Mouse (Mus musculus) CD8-positive naive resting alpha-beta T cell, adult 2 months (primary cell): ENCODE results near the gene Cryba4.

Source experiments
- DNase-seq, 2 experiments: peaks; one replicate each; pipeline ENCODE4 v3.0.0; 2022; ENCODE audit warnings: low read depth in 2 of 2, low spot score in 2 of 2

The Cryba4 gene

GRCm38 (mm10) chr5:112240761-112241160, 11.6 kb downstream of the Cryba4 start:
- peak; percentile 85 to 91 for DNase-seq

GRCm38 (mm10) chr5:112238781-112239482, 13.4 kb downstream of the Cryba4 start:
- no peak for DNase-seq

GRCm38 (mm10) chr5:112237866-112238570, 14.3 kb downstream of the Cryba4 start:
- DNase-seq = no peak

GRCm38 (mm10) chr5:112237439-112237838, 14.9 kb downstream of the Cryba4 start:
- no peak for DNase-seq

GRCm38 (mm10) chr5:112236631-112237030, 15.7 kb downstream of the Cryba4 start:
- DNase-seq = no peak

GRCm38 (mm10) chr5:112235806-112236205, 16.5 kb downstream of the Cryba4 start:
- DNase-seq = no peak

GRCm38 (mm10) chr5:112228240-112229076, 23.9 kb downstream of the Cryba4 start:
- DNase-seq = no peak

GRCm38 (mm10) chr5:112227898-112228239, 24.4 kb downstream of the Cryba4 start:
- DNase-seq = no peak

GRCm38 (mm10) chr5:112227354-112227753, 25.0 kb downstream of the Cryba4 start:
- DNase-seq = no peak

- DNase-seq = no peak
Observed at GRCm38 (mm10) chr5:112225591-112225990, 26.7 kb downstream of the Cryba4 start.

GRCm38 (mm10) chr5:112220203-112220602, 32.1 kb downstream of the Cryba4 start:
- no peak for DNase-seq

- DNase-seq = no peak
Observed at GRCm38 (mm10) chr5:112219398-112219797, 32.9 kb downstream of the Cryba4 start.

- no peak for DNase-seq
Observed at GRCm38 (mm10) chr5:112218679-112219078, 33.6 kb downstream of the Cryba4 start.

- DNase-seq = no peak
Observed at GRCm38 (mm10) chr5:112217031-112217430, 35.3 kb downstream of the Cryba4 start.

- no peak for DNase-seq
Observed at GRCm38 (mm10) chr5:112216335-112216734, 36.0 kb downstream of the Cryba4 start.

GRCm38 (mm10) chr5:112215801-112216251, 36.5 kb downstream of the Cryba4 start:
- DNase-seq = no peak

GRCm38 (mm10) chr5:112215291-112215751, 37.0 kb downstream of the Cryba4 start:
- DNase-seq = no peak

GRCm38 (mm10) chr5:112214419-112214818, 37.9 kb downstream of the Cryba4 start:
- peak; percentile 67 to 76 for DNase-seq

GRCm38 (mm10) chr5:112213331-112214240, 38.7 kb downstream of the Cryba4 start:
- no peak for DNase-seq

GRCm38 (mm10) chr5:112212711-112213264, 39.5 kb downstream of the Cryba4 start:
- no peak for DNase-seq
